Mouse (Mus musculus) hindbrain, embryonic 10.5 days (tissue): Measurements from ENCODE around the gene Adgrl3. TPM values are rescaled to one million over a fixed set of nuclear protein-coding genes. Genes with fewer than 3 reads are reported as not detected.
A peak's percentile ranks its signal among the peaks of the same experiment; 100 is the strongest.

Experiments
- DNase-seq: peaks from one replicate; pipeline ENCODE4 v3.0.0-alpha.2; 2017; ENCODE audit warnings: low spot score
- H3K27ac ChIP-seq: fragments of 300-500 bp; sonication (generic); 2 replicates; pipeline ENCODE4 v1.5.1; 2016; ENCODE audit warnings: mild to moderate bottlenecking, moderate library complexity
- H3K27me3 ChIP-seq: fragments of 300-500 bp; sonication (generic); 2 replicates; pipeline ENCODE4 v1.6.1; 2016; ENCODE audit warnings: mild to moderate bottlenecking; ENCODE audit not compliant: poor library complexity, insufficient read depth, severe bottlenecking
- H3K36me3 ChIP-seq: fragments of 300-500 bp; sonication (generic); 2 replicates; pipeline ENCODE4 v1.6.1; 2016; ENCODE audit warnings: mild to moderate bottlenecking, moderate library complexity
- H3K4me1 ChIP-seq: fragments of 300-500 bp; sonication (generic); replicated peaks from 2 replicates; pipeline ENCODE4 v1.6.1; 2016; ENCODE audit warnings: mild to moderate bottlenecking
- H3K4me3 ChIP-seq: fragments of 300-500 bp; sonication (generic); 2 replicates; pipeline ENCODE4 v1.5.1; 2016; ENCODE audit warnings: mild to moderate bottlenecking, moderate library complexity
- H3K9me3 ChIP-seq: fragments of 300-500 bp; sonication (generic); 2 replicates; pipeline ENCODE4 v1.6.1; 2016; ENCODE audit warnings: mild to moderate bottlenecking, moderate library complexity
- WGBS: fragments of 180-500 bp; shearing (Covaris S2); methylation state at CpG from one replicate; pipeline ENCODE4 v1.1.7; 2016; 5-methylcytosine and 5-hydroxymethylcytosine counted together
- polyA plus RNA-seq: library from polyadenylated mRNA; unstranded; fragments of >200 nt; fragmentation: Nextera tagmentation; extraction: Ambion mirVana; gene quantifications from 2 replicates; pipeline ENCODE4 v1.2.1, GENCODE M21; 2016

Gene Adgrl3
- polyA plus RNA-seq, 1 experiment from 2014 or later: 23.3 TPM

GRCm38 (mm10) chr5:81083698-81084360 is 63.9 kb downstream of the Adgrl3 start:
- Histone ChIP-seq H3K27me3 (no peaks in the 10 kb centered on the region), H3K4me1 (no peaks in the 10 kb centered on the region), H3K9me3 (no peaks in the 10 kb centered on the region), H3K36me3 (no peaks in the 10 kb centered on the region), H3K4me3 (no peak overlapping the region), H3K27ac (no peak overlapping the region)
- WGBS: 91% methylated on average over 5 of the region's 5 CpGs
- no peak for DNase-seq

- Histone ChIP-seq H3K4me1 (no peaks in the 10 kb centered on the region), H3K9me3 (no peaks in the 10 kb centered on the region), H3K36me3 (no peaks in the 10 kb centered on the region), H3K4me3 (no peak overlapping the region), H3K27ac (no peak overlapping the region), H3K27me3 (no peaks in the 10 kb centered on the region)
- 89% methylated on average over 4 of the region's 4 CpGs for WGBS
- no peak for DNase-seq
These were observed 65.2 kb downstream of the Adgrl3 start for GRCm38 (mm10) chr5:81085152-81085551.

GRCm38 (mm10) chr5:81088667-81089066 is 68.7 kb downstream of the Adgrl3 start:
- Histone ChIP-seq H3K36me3 (no peaks in the 10 kb centered on the region), H3K4me1 (no peaks in the 10 kb centered on the region), H3K9me3 (no peaks in the 10 kb centered on the region), H3K27me3 (no peaks in the 10 kb centered on the region), H3K4me3 (no peak overlapping the region), H3K27ac (no peak overlapping the region)
- no peak for DNase-seq
- 83% methylated on average over 2 of the region's 2 CpGs for WGBS

- DNase-seq: no peak
These were observed 74.7 kb downstream of the Adgrl3 start for GRCm38 (mm10) chr5:81094618-81095017.

GRCm38 (mm10) chr5:81097131-81097530 is 77.2 kb downstream of the Adgrl3 start:
- Histone ChIP-seq H3K4me1 (no peaks in the 10 kb centered on the region), H3K9me3 (no peaks in the 10 kb centered on the region), H3K4me3 (no peak overlapping the region), H3K36me3 (no peaks in the 10 kb centered on the region), H3K27me3 (no peaks in the 10 kb centered on the region), H3K27ac (no peak overlapping the region)
- WGBS: 89% methylated on average over 4 of the region's 4 CpGs
- no peak for DNase-seq

More at GRCm38 (mm10) chr5:81094618-81095017, 74.7 kb downstream of the Adgrl3 start:
- Histone ChIP-seq H3K27me3 (no peaks in the 10 kb centered on the region), H3K4me1 (no peaks in the 10 kb centered on the region), H3K27ac (no peak overlapping the region), H3K4me3 (no peak overlapping the region), H3K36me3 (no peaks in the 10 kb centered on the region), H3K9me3 (no peaks in the 10 kb centered on the region)
- whole genome bisulfite sequencing: 83% methylated on average over 3 of the region's 3 CpGs

- DNase-seq: no peak
- H3K4me3 ChIP-seq: no peak overlapping the region
- H3K9me3 ChIP-seq: no peaks in the 10 kb centered on the region
- WGBS: 90% methylated on average over 1 of the region's 1 CpGs
- no peaks in the 10 kb centered on the region for H3K4me1 ChIP-seq
- no peak overlapping the region for H3K27ac ChIP-seq
- no peaks in the 10 kb centered on the region for H3K36me3 ChIP-seq
- no peaks in the 10 kb centered on the region for H3K27me3 ChIP-seq
These were observed 87.5 kb downstream of the Adgrl3 start for GRCm38 (mm10) chr5:81107431-81107830.

- Histone ChIP-seq H3K27ac (no peak overlapping the region), H3K27me3 (no peaks in the 10 kb centered on the region), H3K9me3 (no peaks in the 10 kb centered on the region), H3K4me1 (peaks cover 27% of the 10 kb centered on the region), H3K36me3 (no peaks in the 10 kb centered on the region), H3K4me3 (no peak overlapping the region)
- no peak for DNase-seq
- 41% methylated on average over 4 of the region's 4 CpGs for WGBS
These were observed 104.5 kb downstream of the Adgrl3 start for GRCm38 (mm10) chr5:81124483-81124882.

- no peak for DNase-seq
These were observed 107.7 kb downstream of the Adgrl3 start for GRCm38 (mm10) chr5:81127639-81128038.

GRCm38 (mm10) chr5:81136394-81136793 is 116.5 kb downstream of the Adgrl3 start:
- H3K4me3 ChIP-seq: no peak overlapping the region
- H3K27ac ChIP-seq: no peak overlapping the region
- H3K27me3 ChIP-seq: no peaks in the 10 kb centered on the region
- H3K36me3 ChIP-seq: no peaks in the 10 kb centered on the region
- 86% methylated on average over 1 of the region's 1 CpGs for WGBS
- no peaks in the 10 kb centered on the region for H3K4me1 ChIP-seq
- DNase-seq: no peak
- no peaks in the 10 kb centered on the region for H3K9me3 ChIP-seq

More at GRCm38 (mm10) chr5:81127639-81128038, 107.7 kb downstream of the Adgrl3 start:
- Histone ChIP-seq H3K36me3 (no peaks in the 10 kb centered on the region), H3K27me3 (no peaks in the 10 kb centered on the region), H3K4me3 (no peak overlapping the region), H3K9me3 (no peaks in the 10 kb centered on the region), H3K27ac (no peak overlapping the region), H3K4me1 (peaks cover 27% of the 10 kb centered on the region)
- 45% methylated on average over 3 of the region's 3 CpGs for WGBS

GRCm38 (mm10) chr5:81155791-81156190 is 135.9 kb downstream of the Adgrl3 start:
- Histone ChIP-seq H3K27me3 (no peaks in the 10 kb centered on the region), H3K27ac (no peak overlapping the region), H3K4me3 (no peak overlapping the region), H3K36me3 (no peaks in the 10 kb centered on the region), H3K4me1 (peaks cover 20% of the 10 kb centered on the region), H3K9me3 (no peaks in the 10 kb centered on the region)
- WGBS: 65% methylated on average over 12 of the region's 12 CpGs
- DNase-seq: no peak

GRCm38 (mm10) chr5:81156281-81156680 is 136.3 kb downstream of the Adgrl3 start:
- H3K36me3 ChIP-seq: no peaks in the 10 kb centered on the region
- 53% methylated on average over 2 of the region's 2 CpGs for WGBS
- H3K9me3 ChIP-seq: no peaks in the 10 kb centered on the region
- peaks cover 20% of the 10 kb centered on the region for H3K4me1 ChIP-seq
- H3K4me3 ChIP-seq: no peak overlapping the region
- 0 out of 2 replicates have a peak overlapping the region, but pooled peaks have one; percentile 3 for H3K27ac ChIP-seq
- H3K27me3 ChIP-seq: no peaks in the 10 kb centered on the region
- no peak for DNase-seq

GRCm38 (mm10) chr5:81156796-81157195 is 136.9 kb downstream of the Adgrl3 start:
- no peak overlapping the region for H3K4me3 ChIP-seq
- no peaks in the 10 kb centered on the region for H3K9me3 ChIP-seq
- H3K27ac ChIP-seq: no peak overlapping the region
- H3K4me1 ChIP-seq: peaks cover 20% of the 10 kb centered on the region
- no peak for DNase-seq
- no peaks in the 10 kb centered on the region for H3K27me3 ChIP-seq
- no peaks in the 10 kb centered on the region for H3K36me3 ChIP-seq
- WGBS: 48% methylated on average over 5 of the region's 5 CpGs

- no peaks in the 10 kb centered on the region for H3K27me3 ChIP-seq
- 93% methylated on average over 12 of the region's 12 CpGs for whole genome bisulfite sequencing
- peaks cover 20% of the 10 kb centered on the region for H3K4me1 ChIP-seq
- no peak overlapping the region for H3K4me3 ChIP-seq
- no peaks in the 10 kb centered on the region for H3K36me3 ChIP-seq
- H3K9me3 ChIP-seq: no peaks in the 10 kb centered on the region
- H3K27ac ChIP-seq: no peak overlapping the region
- DNase-seq: no peak
These were observed 139.1 kb downstream of the Adgrl3 start for GRCm38 (mm10) chr5:81159013-81159412.

- no peak overlapping the region for H3K27ac ChIP-seq
- H3K27me3 ChIP-seq: no peaks in the 10 kb centered on the region
- H3K36me3 ChIP-seq: no peaks in the 10 kb centered on the region
- H3K4me3 ChIP-seq: no peak overlapping the region
- no peak for DNase-seq
- no peaks in the 10 kb centered on the region for H3K9me3 ChIP-seq
- H3K4me1 ChIP-seq: peaks cover 16% of the 10 kb centered on the region
- WGBS: 90% methylated on average over 6 of the region's 6 CpGs
These were observed 140.5 kb downstream of the Adgrl3 start for GRCm38 (mm10) chr5:81160431-81160830.
